Mouse (Mus musculus): Measurements from ENCODE around the gene Sf3b3. TPM values are rescaled to one million over a fixed set of nuclear protein-coding genes. Genes with fewer than 3 reads are reported as not detected.
A peak's percentile ranks its signal among the peaks of the same experiment; 100 is the strongest.

Gene Sf3b3
- total RNA-seq, 2 experiments from 2014 or later = 61.8 to 66.5 TPM

DNA sequence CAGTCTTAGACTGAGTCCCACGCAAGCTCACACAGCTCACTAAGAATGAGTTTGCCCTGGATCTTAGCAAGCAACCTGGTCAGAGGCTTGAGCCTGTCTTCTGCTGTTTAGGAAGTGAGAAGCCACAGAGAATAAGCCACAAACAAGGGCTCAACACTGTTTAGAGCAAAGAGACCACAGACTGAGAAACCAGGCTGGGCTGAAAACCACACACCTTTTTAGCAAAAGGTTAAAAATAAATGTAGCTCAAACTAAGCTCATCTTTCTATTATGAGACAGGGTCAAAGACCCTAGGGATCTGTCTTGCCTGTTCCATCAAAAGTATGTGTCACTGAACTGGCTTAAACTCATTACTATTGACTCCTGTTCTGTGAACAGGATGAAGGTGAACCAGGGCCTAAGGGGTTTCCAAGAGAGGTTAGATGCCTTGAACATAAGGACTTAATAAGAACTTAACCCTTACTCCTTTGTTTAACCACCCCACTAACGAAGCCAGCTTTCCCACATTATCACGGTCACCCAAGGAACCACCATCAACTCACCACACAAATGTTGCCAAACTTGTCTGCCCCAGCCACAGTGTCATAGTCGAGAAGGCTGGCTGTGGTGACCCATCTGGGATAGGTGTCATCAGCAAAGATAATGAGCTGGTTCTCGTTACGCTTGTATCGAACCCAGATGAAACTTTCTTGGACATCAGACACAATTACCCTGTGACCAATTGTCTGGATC lies 33.3 kb downstream of the Sf3b3 start:
- no peak for DNase-seq (ENCODE audit: extremely low spot score in 1 of 2, low spot score in 2 of 2)
- Histone ChIP-seq H3K4me3 (no peak overlapping the region), H3K27ac (no peak overlapping the region)
- no peak for TF ChIP-seq CTCF (IDR thresholded peaks at IDR 0.05)
- intact Hi-C loops (cut with DNase I) = loop anchor here (10.0 kb wide), 1 partner anchor 168 kb away; no protein-coding TSS in a partner anchor

DNA sequence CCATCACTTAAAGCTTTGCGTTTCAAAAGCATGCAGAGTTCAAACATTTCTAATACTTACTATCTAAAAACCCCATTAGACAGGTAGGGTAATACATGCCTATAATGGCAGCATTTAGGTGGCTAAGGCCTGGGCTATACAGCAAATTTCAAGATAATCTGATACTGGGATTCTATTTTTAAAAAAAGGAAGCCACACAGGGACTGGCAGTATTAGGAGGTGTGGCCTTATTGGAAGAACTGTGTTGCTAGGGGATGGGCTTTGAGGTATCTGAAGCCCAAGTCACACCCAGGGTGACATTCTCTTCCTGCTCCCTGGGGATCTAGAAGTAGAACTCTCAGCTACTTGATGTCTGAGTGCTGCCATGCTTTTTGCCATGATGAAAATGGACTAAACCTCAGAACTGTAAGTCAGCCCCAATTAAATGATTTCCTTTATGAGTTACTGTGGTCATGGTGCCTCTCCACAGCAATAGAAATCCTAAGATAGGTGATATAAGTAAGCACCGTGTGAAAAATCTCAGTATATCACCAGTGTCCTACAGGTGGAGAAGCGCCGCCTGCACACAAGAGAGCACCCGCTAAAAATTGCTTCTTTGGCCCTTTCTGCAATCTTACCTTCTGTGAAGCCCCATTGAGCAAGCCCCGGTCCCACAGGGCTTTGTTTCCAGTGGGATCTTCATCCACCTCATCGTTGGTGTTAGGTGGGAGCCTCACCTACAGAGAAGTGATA lies 34.1 kb downstream of the Sf3b3 start:
- H3K27ac ChIP-seq = no peak overlapping the region
- DNase-seq (ENCODE audit: extremely low spot score in 1 of 2, low spot score in 2 of 2) = no peak
- intact Hi-C loops (cut with DNase I) = loop anchor here (10.0 kb wide), 1 partner anchor 168 kb away; no protein-coding TSS in a partner anchor
- TF ChIP-seq CTCF (IDR thresholded peaks at IDR 0.05) = no peak
- H3K4me3 ChIP-seq = no peak overlapping the region

DNA sequence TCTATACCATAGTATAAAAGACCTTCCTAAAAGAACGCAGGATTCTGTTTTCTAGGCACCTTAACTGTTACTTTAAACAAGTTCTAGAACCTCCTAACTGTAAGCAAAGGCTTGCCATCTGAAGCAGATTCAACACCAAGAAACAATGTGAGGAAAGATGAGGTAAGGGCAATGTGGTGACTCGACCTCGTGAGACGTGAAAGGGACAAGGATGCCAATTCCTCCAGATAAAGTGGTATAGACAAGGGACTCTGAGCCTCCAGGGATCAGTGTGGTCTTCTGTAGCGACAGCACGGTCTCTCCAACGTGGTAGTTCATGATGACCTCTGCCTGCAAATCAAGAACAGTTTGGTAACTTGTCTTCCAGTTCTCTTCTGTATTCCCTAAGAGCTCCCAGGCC lies 34.8 kb downstream of the Sf3b3 start:
- no peak for DNase-seq (ENCODE audit: extremely low spot score in 1 of 2, low spot score in 2 of 2)
- intact Hi-C loops (cut with DNase I) = loop anchor here (10.0 kb wide), 1 partner anchor 167 kb away; no protein-coding TSS in a partner anchor
- TF ChIP-seq CTCF (IDR thresholded peaks at IDR 0.05) = no peak

DNA sequence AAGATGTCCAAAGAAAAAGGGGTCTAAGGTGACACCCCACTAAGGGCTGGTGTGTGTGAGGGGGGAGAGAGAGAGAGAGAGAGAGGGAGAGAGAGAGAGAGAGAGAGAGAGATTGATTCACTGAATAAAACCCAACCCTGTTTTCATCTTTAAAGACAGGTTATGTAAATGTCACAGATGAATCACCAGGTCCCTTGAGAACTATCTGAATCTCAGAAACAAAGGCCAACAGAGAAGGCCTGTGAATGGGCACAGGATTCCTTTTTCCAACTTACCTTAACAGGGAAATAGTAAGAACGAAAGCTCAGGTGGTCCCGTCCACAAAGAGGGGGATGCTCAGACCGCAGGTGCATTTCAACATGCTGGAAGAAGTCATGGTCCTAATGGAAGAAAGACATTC lies 35.5 kb downstream of the Sf3b3 start:
- intact Hi-C loops (cut with DNase I) = loop anchor here (10.0 kb wide), 1 partner anchor 166 kb away; no protein-coding TSS in a partner anchor
- no peak for DNase-seq (ENCODE audit: extremely low spot score in 1 of 2, low spot score in 2 of 2)
- no peak overlapping the region for H3K4me3 ChIP-seq
- H3K27ac ChIP-seq = no peak overlapping the region
- no peak for TF ChIP-seq CTCF (IDR thresholded peaks at IDR 0.05)

More for the DNA sequence above, 34.8 kb downstream of the Sf3b3 start:
- no peak overlapping the region for H3K4me3 ChIP-seq
- no peak overlapping the region for H3K27ac ChIP-seq

DNA sequence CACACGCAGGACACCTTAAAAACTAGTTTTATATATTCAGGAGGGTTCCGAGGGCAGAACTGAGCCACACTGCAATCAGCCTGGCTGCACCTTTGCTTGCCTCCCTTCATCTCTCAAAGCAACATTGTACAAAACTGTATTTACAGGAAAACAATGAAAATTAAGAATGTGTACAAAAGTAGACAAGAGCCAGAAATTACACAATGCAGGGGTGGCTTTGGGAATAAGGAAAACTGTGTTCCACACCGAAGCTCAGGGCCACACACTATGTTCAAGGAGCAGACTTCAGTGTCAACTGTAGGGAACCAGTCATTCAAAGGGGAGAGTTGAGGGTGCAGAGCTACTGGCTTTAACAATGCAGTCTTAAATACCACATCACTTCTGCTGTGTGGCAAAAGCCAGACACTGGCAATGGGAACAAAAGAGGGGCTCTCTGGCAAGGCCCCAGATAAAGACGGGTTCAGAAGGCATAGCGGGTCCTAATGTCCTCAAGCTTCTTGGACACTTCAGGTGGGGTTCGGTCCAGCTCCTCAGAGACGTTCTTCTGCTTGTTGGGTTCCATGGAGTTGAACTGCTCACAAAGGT lies 36.0 kb downstream of the Sf3b3 start:
- no peak for TF ChIP-seq CTCF (IDR thresholded peaks at IDR 0.05)
- intact Hi-C loops (cut with DNase I) = loop anchor here (10.0 kb wide), 1 partner anchor 166 kb away; no protein-coding TSS in a partner anchor
- H3K27ac ChIP-seq = no peak overlapping the region
- H3K4me3 ChIP-seq = no peak overlapping the region
- DNase-seq (ENCODE audit: extremely low spot score in 1 of 2, low spot score in 2 of 2) = no peak

DNA sequence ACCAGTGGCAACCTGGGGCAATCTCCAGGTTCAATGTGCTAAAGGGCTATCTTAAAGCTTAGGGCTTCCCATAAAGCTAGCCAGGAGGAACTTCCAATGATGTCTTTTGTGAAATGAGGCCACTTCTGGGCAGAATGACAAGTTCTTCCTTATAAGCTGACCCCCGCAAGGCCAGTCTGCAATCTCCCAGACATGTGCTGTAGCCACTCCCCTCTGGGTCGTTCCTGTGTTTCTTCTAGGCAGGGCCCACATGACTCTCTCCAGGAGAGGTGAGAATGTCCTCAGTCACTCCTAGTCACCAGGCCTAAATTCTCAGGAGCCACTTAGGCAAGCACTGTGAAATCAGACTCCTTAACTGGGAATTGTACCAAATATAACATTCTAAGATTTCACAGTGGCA lies 36.8 kb downstream of the Sf3b3 start:
- TF ChIP-seq CTCF (IDR thresholded peaks at IDR 0.05) = no peak
- DNase-seq (ENCODE audit: extremely low spot score in 1 of 2, low spot score in 2 of 2) = no peak
- intact Hi-C loops (cut with DNase I) = loop anchor here (10.0 kb wide), 1 partner anchor 165 kb away; no protein-coding TSS in a partner anchor
- Histone ChIP-seq H3K27ac (no peak overlapping the region), H3K4me3 (no peak overlapping the region)

DNA sequence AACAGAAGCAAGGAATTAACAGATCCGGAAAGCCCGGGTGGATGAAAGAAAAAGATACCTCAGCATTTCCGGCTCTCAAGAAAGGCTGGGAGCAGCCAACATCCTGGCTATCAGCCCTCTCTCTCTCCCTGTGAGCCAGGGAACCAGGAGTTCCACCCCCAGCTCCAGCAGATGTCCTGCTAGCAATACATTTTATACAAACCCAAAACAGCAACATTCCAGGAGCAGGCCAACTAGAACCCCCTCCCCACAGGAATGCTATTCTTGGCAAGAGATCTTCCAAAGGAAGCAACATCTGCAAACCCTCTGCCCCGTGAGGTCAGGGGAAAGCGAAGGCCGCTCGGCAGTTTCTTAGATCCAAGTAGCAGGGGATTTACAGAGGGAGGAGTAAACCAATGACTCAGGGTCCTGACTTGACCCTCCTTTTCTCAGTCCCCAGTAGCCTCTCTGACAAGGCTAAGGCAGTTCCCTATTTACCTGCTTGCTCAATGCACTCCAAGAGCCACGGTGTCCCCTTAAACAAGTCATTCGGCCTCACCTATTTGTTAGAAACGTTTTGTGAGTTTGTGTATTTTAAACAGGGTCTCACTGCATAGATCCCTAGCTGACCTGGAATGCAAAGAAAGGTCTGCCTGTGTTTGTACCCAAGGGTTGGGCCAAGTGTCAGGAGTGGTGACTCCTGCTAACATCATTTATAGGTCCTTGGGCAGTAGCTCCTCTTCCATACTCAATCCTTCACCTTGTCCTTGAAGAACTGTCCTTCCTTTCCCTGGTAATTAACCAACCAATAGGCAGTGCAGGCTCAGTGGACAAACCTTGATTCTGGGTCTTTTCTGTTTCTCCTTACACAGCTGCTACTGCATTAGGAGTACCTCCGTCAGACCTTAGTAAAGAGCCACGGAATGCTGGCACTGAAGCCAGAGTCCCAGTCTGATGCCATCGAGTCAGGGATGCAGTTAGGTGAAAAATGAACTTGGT lies 37.8 kb downstream of the Sf3b3 start:
- DNase-seq (ENCODE audit: extremely low spot score in 1 of 2, low spot score in 2 of 2) = peak in 1 of 2 experiments; percentile 30
- no peak for TF ChIP-seq CTCF (IDR thresholded peaks at IDR 0.05)
- H3K27ac ChIP-seq = peak overlapping the region; percentile 67
- intact Hi-C loops (cut with DNase I) = no loop called here
- H3K4me3 ChIP-seq = no peak overlapping the region

DNA sequence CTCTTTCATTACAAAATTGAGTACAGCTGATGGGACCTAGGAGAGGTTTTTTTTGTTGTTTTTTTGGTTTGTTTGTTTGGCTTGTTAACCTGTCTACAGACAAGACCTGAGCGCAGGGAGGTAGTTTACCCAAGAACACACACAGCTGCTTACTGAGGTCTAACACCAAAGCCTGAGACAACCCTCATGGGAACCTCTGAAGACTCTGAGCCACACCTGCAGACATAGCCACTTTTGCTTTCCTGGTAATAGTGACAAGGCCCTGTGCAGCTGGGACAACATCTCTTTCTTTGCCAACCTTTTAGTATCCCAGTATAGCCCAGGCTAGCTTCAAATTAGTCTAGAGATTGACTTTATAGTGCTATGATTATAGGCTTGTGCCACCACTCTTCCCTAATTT lies 40.4 kb downstream of the Sf3b3 start:
- Histone ChIP-seq H3K4me3 (no peak overlapping the region), H3K27ac (no peak overlapping the region)
- no peak for TF ChIP-seq CTCF (IDR thresholded peaks at IDR 0.05)
- intact Hi-C loops (cut with DNase I) = no loop called here
- no peak for DNase-seq (ENCODE audit: extremely low spot score in 1 of 2, low spot score in 2 of 2)

DNA sequence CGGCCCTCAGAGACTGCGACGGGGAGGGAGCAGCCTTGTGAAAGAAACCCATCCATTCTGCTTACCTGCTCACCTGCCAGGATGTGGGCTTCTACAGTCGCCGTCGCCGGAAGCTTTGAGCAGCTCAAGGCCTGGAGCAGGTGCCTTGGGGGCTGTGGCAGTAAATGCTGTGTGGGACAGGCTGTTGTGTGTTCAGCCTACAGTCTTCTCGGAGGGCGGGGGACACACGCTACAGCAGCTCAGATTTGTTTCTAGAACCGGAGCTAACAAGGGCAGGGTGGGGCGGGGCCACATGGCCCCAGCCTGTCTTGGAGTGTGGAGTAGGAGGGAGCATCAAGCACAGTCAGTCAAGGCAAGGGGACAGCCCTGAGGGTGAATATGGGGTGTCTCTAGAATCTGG lies 40.9 kb downstream of the Sf3b3 start, which contains the start of gene Il34:
Gene Il34, minus strand, starts transcription at position 256 of the 400 bp plus-strand sequence.
- TF ChIP-seq CTCF (IDR thresholded peaks at IDR 0.05) = no peak
- H3K4me3 ChIP-seq = peak within 1 kb of the TSS; percentile 19; the same call in 1 of the 2 replicates
- H3K27ac ChIP-seq = no peak within 1 kb of the TSS
- intact Hi-C loops (cut with DNase I) = no loop called here
- DNase-seq (ENCODE audit: extremely low spot score in 1 of 2, low spot score in 2 of 2) = no peak

DNA sequence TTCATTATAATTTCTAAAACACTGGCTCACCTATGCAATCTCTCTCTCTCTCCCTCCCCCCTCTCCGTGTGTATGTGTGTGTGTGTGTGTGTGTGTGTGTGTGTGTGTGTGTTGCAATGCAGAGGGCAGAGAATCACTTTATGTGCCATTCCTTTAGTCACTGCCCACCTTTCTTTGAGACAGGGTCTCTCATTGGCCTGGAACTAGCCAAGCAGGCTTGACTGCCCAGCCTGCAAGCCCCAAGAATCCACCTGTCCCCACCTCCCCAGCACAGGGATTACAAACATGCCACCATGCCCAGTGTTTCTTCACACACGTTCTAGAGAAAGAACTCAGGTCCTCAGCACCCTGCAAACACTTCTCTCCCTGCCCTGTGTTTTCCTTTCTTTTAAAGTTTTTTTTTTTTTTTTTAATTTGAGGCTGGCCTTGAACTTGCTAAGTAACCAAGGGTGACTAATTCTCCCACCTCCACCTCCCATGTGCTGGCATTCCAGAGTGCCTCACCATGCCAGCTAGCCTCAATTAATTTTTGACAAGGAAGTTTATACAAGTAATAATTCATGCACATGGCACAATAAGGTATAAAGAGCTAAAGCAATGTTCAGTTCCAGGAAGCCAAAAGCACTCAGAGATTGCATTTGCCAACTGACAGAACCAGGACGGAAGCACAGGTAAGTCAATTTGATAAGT lies 41.6 kb downstream of the Sf3b3 start:
- Histone ChIP-seq H3K4me3 (no peak overlapping the region), H3K27ac (no peak overlapping the region)
- TF ChIP-seq CTCF (IDR thresholded peaks at IDR 0.05) = no peak
- intact Hi-C loops (cut with DNase I) = no loop called here
- DNase-seq (ENCODE audit: extremely low spot score in 1 of 2, low spot score in 2 of 2) = no peak
